Mouse (Mus musculus): ENCODE data around the gene Ppm1n. TPM values are rescaled to one million over a fixed set of nuclear protein-coding genes. Genes with fewer than 3 reads are reported as not detected.

The Ppm1n gene
- total and polyA plus RNA-seq, 2 experiments from 2014 or later, result 1.1 to 2.3 TPM

- Histone ChIP-seq H3K4me2 (ENCODE audit: low read depth) (no peak overlapping the region), H3K9me3 (ENCODE audit: low read length) (no peaks in the 10 kb centered on the region), H3K36me3 (ENCODE audit: insufficient read depth) (peaks cover 21% of the 10 kb centered on the region), H3K4me1 (ENCODE audit: insufficient read depth) (no peaks in the 10 kb centered on the region), H3K9ac (no peak overlapping the region), H3K27ac (ENCODE audit: low read depth, low read length) (no peak overlapping the region), H3K4me3 (ENCODE audit: low read depth, low read length) (no peak overlapping the region), H3K27me3 (ENCODE audit: insufficient read depth, low read length) (no peaks in the 10 kb centered on the region; the same call in 1 of the 2 replicates)
- TF ChIP-seq CTCF (IDR thresholded peaks at IDR 0.05; ENCODE audit: low read depth), result no peak
- no peak for ATAC-seq
- 92% methylated on average over 5 of the region's 5 CpGs for WGBS
- DNase-seq, result no peak
Measured at GRCm38 (mm10) chr7:19297794-19298193, 17.9 kb upstream of the Ppm1n start.

GRCm38 (mm10) chr7:19297034-19297433 lies 17.2 kb upstream of the Ppm1n start:
- H3K27ac ChIP-seq (ENCODE audit: low read depth, low read length), result no peak overlapping the region
- peak; percentile 31 for TF ChIP-seq CTCF (IDR thresholded peaks at IDR 0.05; ENCODE audit: low read depth)
- peaks cover 21% of the 10 kb centered on the region for H3K36me3 ChIP-seq (ENCODE audit: insufficient read depth)
- no peaks in the 10 kb centered on the region for H3K27me3 ChIP-seq (ENCODE audit: insufficient read depth, low read length)
- DNase-seq (no peak), ATAC-seq (no peak)
- 89% methylated on average over 6 of the region's 6 CpGs for WGBS
- H3K4me3 ChIP-seq (ENCODE audit: low read depth, low read length), result no peak overlapping the region
- H3K4me1 ChIP-seq (ENCODE audit: insufficient read depth), result no peaks in the 10 kb centered on the region
- H3K4me2 ChIP-seq (ENCODE audit: low read depth), result no peak overlapping the region
- H3K9ac ChIP-seq, result no peak overlapping the region
- no peaks in the 10 kb centered on the region for H3K9me3 ChIP-seq (ENCODE audit: low read length)

GRCm38 (mm10) chr7:19295503-19296185 lies 15.8 kb upstream of the Ppm1n start:
- DNase-seq (peak; percentile 95), ATAC-seq (peak; percentile 82)
- H3K27me3 ChIP-seq (ENCODE audit: insufficient read depth, low read length), result no peaks in the 10 kb centered on the region
- TF ChIP-seq CTCF (IDR thresholded peaks at IDR 0.05; ENCODE audit: low read depth), result peak; percentile 93
- no peaks in the 10 kb centered on the region for H3K9me3 ChIP-seq (ENCODE audit: low read length)
- peaks cover 4% of the 10 kb centered on the region; the same call in 1 of the 2 replicates for H3K4me1 ChIP-seq (ENCODE audit: insufficient read depth)
- H3K27ac ChIP-seq (ENCODE audit: low read depth, low read length), result no peak overlapping the region; the same call in 1 of the 2 replicates
- H3K4me3 ChIP-seq (ENCODE audit: low read depth, low read length), result no peak overlapping the region
- WGBS, result 20% methylated on average over 21 of the region's 22 CpGs
- no peak overlapping the region for H3K4me2 ChIP-seq (ENCODE audit: low read depth)
- H3K36me3 ChIP-seq (ENCODE audit: insufficient read depth), result peaks cover 22% of the 10 kb centered on the region
- H3K9ac ChIP-seq, result no peak overlapping the region

GRCm38 (mm10) chr7:19290969-19291596 lies 11.2 kb upstream of the Ppm1n start:
- no peak for TF ChIP-seq CTCF (IDR thresholded peaks at IDR 0.05; ENCODE audit: low read depth)
- peaks cover 55% of the 10 kb centered on the region for H3K36me3 ChIP-seq (ENCODE audit: insufficient read depth)
- H3K27ac ChIP-seq (ENCODE audit: low read depth, low read length), result 0 out of 2 replicates have a peak overlapping the region, but pooled peaks have one; percentile 29
- DNase-seq (no peak), ATAC-seq (no peak)
- H3K9me3 ChIP-seq (ENCODE audit: low read length), result no peaks in the 10 kb centered on the region
- no peaks in the 10 kb centered on the region for H3K27me3 ChIP-seq (ENCODE audit: insufficient read depth, low read length)
- H3K9ac ChIP-seq, result no peak overlapping the region
- peaks cover 4% of the 10 kb centered on the region for H3K4me1 ChIP-seq (ENCODE audit: insufficient read depth)
- 8% methylated on average over 17 of the region's 20 CpGs for WGBS
- peak overlapping the region; percentile 27 for H3K4me2 ChIP-seq (ENCODE audit: low read depth)
- peak overlapping the region; percentile 9; the same call in 1 of the 2 replicates for H3K4me3 ChIP-seq (ENCODE audit: low read depth, low read length)

- no peak overlapping the region for H3K4me3 ChIP-seq (ENCODE audit: low read depth, low read length)
- H3K27ac ChIP-seq (ENCODE audit: low read depth, low read length), result no peak overlapping the region
- H3K9ac ChIP-seq, result no peak overlapping the region
- peak; percentile 81 for DNase-seq
- peaks cover 25% of the 10 kb centered on the region for H3K36me3 ChIP-seq (ENCODE audit: insufficient read depth)
- WGBS, result 26% methylated on average over 4 of the region's 4 CpGs
- H3K4me1 ChIP-seq (ENCODE audit: insufficient read depth), result peaks cover 12% of the 10 kb centered on the region
- peaks cover 16% of the 10 kb centered on the region for H3K27me3 ChIP-seq (ENCODE audit: insufficient read depth, low read length)
- no peaks in the 10 kb centered on the region for H3K9me3 ChIP-seq (ENCODE audit: low read length)
- peak; percentile 91 for TF ChIP-seq CTCF (IDR thresholded peaks at IDR 0.05; ENCODE audit: low read depth)
- peak overlapping the region; percentile 70; the same call in 1 of the 2 replicates for H3K4me2 ChIP-seq (ENCODE audit: low read depth)
- ATAC-seq, result no peak
Measured at GRCm38 (mm10) chr7:19284763-19285162, 4.9 kb upstream of the Ppm1n start.

- Histone ChIP-seq H3K36me3 (ENCODE audit: insufficient read depth) (peaks cover 15% of the 10 kb centered on the region), H3K4me1 (ENCODE audit: insufficient read depth) (peaks cover 12% of the 10 kb centered on the region), H3K9ac (peak overlapping the region; percentile 99), H3K27ac (ENCODE audit: low read depth, low read length) (peak overlapping the region; percentile 95), H3K27me3 (ENCODE audit: insufficient read depth, low read length) (peaks cover 29% of the 10 kb centered on the region), H3K4me3 (ENCODE audit: low read depth, low read length) (peak overlapping the region; percentile 86), H3K9me3 (ENCODE audit: low read length) (no peaks in the 10 kb centered on the region), H3K4me2 (ENCODE audit: low read depth) (peak overlapping the region; percentile 70)
- DNase-seq (peak; percentile 72), ATAC-seq (peak; percentile 28)
- no peak for TF ChIP-seq CTCF (IDR thresholded peaks at IDR 0.05; ENCODE audit: low read depth)
- WGBS, result 13% methylated on average over 14 of the region's 14 CpGs
Measured at GRCm38 (mm10) chr7:19283406-19283804, 3.5 kb upstream of the Ppm1n start.
